Mouse (Mus musculus) forebrain, embryonic 12.5 days (tissue): ENCODE measurements around the gene Zfp94. TPM values are rescaled to one million over a fixed set of nuclear protein-coding genes. Genes with fewer than 3 reads are reported as not detected.

Experiments
- ATAC-seq: fragments of 200-750 bp; cut with Nextera tagmentation; 2 replicates; pipeline ENCODE4 v1.8.0; 2017; ENCODE audit warnings: moderate TSS enrichment; ENCODE audit not compliant: low FRiP score
- H3K27ac ChIP-seq: fragments of 300-500 bp; sonication (generic); 2 replicates; pipeline ENCODE4 v1.5.1; 2016; ENCODE audit warnings: mild to moderate bottlenecking
- H3K27me3 ChIP-seq: fragments of 300-500 bp; sonication (generic); 2 replicates; pipeline ENCODE4 v1.6.1; 2016; ENCODE audit warnings: mild to moderate bottlenecking
- H3K36me3 ChIP-seq: fragments of 300-500 bp; sonication (generic); replicated peaks from 2 replicates; pipeline ENCODE4 v1.6.1; 2016; ENCODE audit warnings: mild to moderate bottlenecking
- H3K4me1 ChIP-seq: fragments of 300-500 bp; sonication (generic); 2 replicates; pipeline ENCODE4 v1.6.1; 2016
- H3K4me2 ChIP-seq: fragments of 300-500 bp; sonication (generic); 2 replicates; pipeline ENCODE4 v1.6.1; 2016; ENCODE audit warnings: mild to moderate bottlenecking, moderate library complexity
- H3K4me3 ChIP-seq: fragments of 300-500 bp; sonication (generic); replicated peaks from 2 replicates; pipeline ENCODE4 v1.5.1; 2016; ENCODE audit warnings: mild to moderate bottlenecking
- H3K9ac ChIP-seq: fragments of 300-500 bp; sonication (generic); 2 replicates; pipeline ENCODE4 v1.6.1; 2016; ENCODE audit warnings: mild to moderate bottlenecking
- H3K9me3 ChIP-seq: fragments of 300-500 bp; sonication (generic); 2 replicates; pipeline ENCODE4 v1.6.1; 2016
- WGBS: fragments of 180-500 bp; shearing (Covaris S2); methylation state at CpG from one replicate; pipeline ENCODE4 v1.1.7; 2016; 5-methylcytosine and 5-hydroxymethylcytosine counted together
- polyA plus RNA-seq: library from polyadenylated mRNA; unstranded; fragments of >200 nt; fragmentation: Nextera tagmentation; extraction: Ambion mirVana; gene quantifications from 2 replicates; pipeline ENCODE4 v1.2.1, GENCODE M21; 2016

The Zfp94 gene
- polyA plus RNA-seq, 1 experiment from 2014 or later = 17.8 TPM

DNA sequence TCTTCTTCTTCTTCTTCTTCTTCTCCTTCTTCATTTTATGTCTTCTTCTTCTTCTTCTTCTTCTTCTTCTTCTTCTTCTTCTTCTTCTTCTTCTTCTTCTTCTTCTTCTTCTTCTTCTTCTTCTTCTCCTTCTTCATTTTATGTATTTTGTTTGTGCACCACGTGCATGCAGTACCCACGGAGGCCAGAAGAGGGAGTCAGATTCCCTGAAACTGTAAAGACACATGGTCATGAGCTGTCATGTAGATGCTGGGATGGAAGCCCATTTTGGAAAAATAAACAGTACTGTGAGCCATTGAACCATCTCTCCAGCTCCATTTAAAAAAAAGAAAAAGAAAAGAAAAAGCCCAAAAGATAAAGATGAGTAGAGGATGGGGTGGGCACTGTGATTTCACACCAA is 21.8 kb upstream of the Zfp94 start:
- H3K9ac ChIP-seq = no peak overlapping the region
- 52% methylated on average over 2 of the region's 2 CpGs for WGBS
- H3K36me3 ChIP-seq = no peaks in the 10 kb centered on the region
- no peaks in the 10 kb centered on the region for H3K4me1 ChIP-seq
- peaks cover 16% of the 10 kb centered on the region for H3K27me3 ChIP-seq
- H3K27ac ChIP-seq = no peak overlapping the region
- H3K9me3 ChIP-seq = 0 out of 2 replicates have a peak, but pooled peaks cover 4% of the 10 kb centered on the region
- no peak overlapping the region for H3K4me3 ChIP-seq
- ATAC-seq = no peak
- no peak overlapping the region for H3K4me2 ChIP-seq

DNA sequence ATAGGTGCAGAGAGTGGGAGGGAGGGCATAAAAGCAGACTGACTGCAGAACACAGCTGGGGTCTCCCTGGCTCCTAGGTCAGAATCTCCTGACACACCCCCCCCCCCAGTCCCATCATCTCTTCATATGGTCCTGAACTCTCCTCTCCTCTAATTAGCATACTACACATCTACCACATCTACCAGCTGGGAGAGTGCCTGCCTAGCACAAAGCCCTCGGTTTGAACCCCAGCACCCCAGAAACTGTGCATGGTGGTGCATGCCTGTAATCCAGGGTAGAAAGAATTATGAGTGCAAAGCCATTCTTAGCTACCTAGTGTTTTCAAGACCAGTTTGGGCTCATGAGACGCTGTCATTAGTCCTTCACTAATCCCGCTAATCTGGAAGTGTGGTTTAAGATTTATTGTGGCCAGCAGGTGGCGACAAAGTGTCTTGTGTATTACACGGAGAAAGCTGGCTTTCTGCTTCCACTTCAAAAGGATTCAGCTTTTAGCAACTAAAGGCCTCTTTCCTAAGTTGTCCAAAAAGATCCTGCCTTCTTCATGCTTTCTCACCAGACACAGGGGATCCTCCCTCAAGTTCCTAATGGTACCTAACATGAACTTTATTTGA is 19.3 kb upstream of the Zfp94 start:
- H3K27me3 ChIP-seq = peaks cover 24% of the 10 kb centered on the region
- H3K9me3 ChIP-seq = 0 out of 2 replicates have a peak, but pooled peaks cover 4% of the 10 kb centered on the region
- H3K27ac ChIP-seq = no peak overlapping the region
- ATAC-seq = 0 out of 2 replicates have a peak, but pooled peaks have one; percentile 20
- no peak overlapping the region for H3K4me3 ChIP-seq
- no peaks in the 10 kb centered on the region for H3K36me3 ChIP-seq
- H3K4me2 ChIP-seq = no peak overlapping the region
- no peaks in the 10 kb centered on the region for H3K4me1 ChIP-seq
- no peak overlapping the region for H3K9ac ChIP-seq
- WGBS = 13% methylated on average over 5 of the region's 5 CpGs

DNA sequence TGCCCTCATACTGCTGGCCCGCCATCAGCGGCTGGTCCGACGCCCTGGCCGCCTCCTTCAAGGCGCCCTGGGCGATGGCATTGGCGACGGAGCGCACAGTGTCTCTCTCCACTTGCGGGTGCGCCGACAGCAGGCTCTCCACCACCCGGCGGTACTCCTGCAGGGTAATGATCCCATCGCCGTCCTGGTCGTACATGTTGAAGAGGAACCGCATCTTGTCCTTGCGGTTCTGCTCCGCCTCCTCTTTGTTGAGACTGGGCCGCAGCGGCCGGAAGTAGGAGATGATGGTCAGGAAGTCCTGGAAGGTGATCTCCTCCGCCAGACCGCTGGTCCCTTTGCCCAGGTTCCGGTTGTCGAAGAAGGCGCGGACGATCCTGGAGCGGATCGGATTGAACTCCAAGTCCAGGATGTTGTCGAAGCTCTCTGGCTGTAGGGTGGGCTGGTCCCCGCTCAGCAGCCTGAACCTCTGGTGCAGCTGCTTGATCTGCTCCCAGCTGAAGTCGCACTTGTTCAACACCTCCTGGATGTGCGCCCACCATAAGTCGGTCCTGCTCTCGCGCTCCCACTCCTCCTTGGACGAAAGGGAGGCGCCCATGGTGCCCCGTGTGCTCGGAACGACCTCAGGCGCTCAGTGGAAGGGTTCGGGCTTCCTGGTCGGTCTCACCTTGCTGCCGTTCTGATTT is 17.0 kb upstream of the Zfp94 start, which contains the start of gene Tescl:
Gene Tescl, minus strand, starts transcription at position 633 of the 683 bp plus-strand sequence.
- no peaks in the 10 kb centered on the region; the same call in 1 of the 2 replicates for H3K4me1 ChIP-seq
- H3K27me3 ChIP-seq = peaks cover 30% of the 10 kb centered on the region
- no peak for ATAC-seq
- H3K4me3 ChIP-seq = no peak within 1 kb of the TSS
- no peaks in the 10 kb centered on the region for H3K36me3 ChIP-seq
- H3K4me2 ChIP-seq = no peak within 1 kb of the TSS
- WGBS = 53% methylated on average over 49 of the region's 49 CpGs
- no peak within 1 kb of the TSS for H3K27ac ChIP-seq
- no peak within 1 kb of the TSS for H3K9ac ChIP-seq
- H3K9me3 ChIP-seq = no peaks in the 10 kb centered on the region

DNA sequence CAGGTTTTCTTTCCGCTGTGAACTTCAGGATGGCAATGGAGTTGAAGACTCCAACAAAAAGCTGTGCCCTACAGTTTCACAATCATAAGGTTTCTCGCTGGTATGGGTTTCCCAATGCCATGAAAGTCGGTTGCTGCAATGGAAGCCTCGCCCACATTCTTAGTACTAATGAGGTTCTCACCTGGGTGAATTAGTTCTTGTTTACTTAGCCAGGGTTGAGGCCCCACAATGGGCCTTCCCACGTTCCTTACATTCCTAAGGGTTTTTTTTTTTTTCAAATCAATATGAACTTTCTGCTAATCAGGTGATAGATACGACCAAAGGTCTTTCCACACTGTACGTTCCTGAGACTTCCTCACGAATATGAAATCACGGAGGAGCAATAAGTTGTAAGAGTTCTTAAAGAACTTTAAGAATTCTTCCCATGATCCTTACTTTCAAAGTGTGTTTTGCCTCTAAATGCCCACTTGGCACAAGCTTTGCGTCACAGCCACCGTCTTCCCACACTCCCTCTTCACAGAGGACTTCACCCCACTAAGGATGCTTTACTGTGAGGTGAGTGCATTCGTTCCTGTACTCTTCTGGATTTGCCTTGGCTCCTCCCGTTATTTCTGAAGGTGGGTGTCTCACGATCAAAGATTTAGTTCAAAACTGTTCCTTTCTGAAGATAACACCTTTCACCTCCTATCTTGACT is 11.0 kb upstream of the Zfp94 start:
- H3K9ac ChIP-seq = no peak overlapping the region
- H3K27me3 ChIP-seq = 0 out of 2 replicates have a peak, but pooled peaks cover 9% of the 10 kb centered on the region
- no peaks in the 10 kb centered on the region for H3K36me3 ChIP-seq
- H3K4me3 ChIP-seq = no peak overlapping the region
- H3K27ac ChIP-seq = no peak overlapping the region
- 92% methylated on average over 14 of the region's 14 CpGs for WGBS
- ATAC-seq = no peak
- peaks cover 13% of the 10 kb centered on the region for H3K9me3 ChIP-seq
- peaks cover 8% of the 10 kb centered on the region for H3K4me1 ChIP-seq
- no peak overlapping the region for H3K4me2 ChIP-seq

DNA sequence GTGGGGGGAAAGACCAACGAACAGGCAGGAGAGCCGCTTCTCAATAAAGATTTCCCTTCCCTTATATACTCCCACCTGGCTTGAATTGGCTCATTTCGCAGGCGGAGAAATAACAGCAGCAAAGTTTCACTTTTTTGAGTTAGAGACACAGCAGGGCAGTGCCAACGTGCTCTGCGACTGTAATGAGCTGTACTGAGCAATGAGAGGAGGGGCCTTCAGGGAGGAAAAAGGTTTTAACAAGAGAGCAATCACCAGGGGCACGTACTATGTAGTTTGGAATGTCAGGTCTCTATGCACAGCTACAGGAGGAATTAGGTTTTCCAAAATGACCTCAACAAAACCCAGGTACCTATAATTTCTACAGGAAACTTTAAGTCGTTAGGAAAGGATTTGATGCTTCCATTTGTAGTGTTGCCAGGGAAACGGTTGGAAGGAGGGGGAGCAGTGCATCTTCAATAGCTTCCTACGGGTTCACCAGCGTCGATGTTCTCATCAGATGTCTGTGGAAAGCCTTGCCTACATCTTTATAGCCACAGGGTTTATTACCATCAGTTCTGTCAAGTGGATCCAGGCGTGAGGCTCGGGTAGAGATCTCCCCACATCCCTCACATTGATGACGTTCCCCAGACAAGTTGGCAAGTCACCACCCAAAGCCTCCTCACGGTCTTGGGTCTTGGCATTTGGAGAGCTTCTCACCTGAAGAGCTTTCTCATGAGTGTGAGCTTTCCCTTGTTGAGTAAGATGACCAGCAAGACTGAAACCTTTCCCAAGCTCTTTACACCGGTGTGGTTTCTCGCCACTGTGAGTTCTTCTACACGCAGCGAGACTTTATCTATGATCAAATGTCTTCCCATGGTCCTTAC is 10.0 kb upstream of the Zfp94 start:
- Histone ChIP-seq H3K4me3 (peak overlapping the region; percentile 33), H3K9ac (peak overlapping the region; percentile 44), H3K27me3 (0 out of 2 replicates have a peak, but pooled peaks cover 9% of the 10 kb centered on the region), H3K36me3 (no peaks in the 10 kb centered on the region), H3K27ac (peak overlapping the region; percentile 56; the same call in 1 of the 2 replicates), H3K4me2 (peak overlapping the region; percentile 56), H3K9me3 (peaks cover 13% of the 10 kb centered on the region), H3K4me1 (peaks cover 8% of the 10 kb centered on the region)
- peak; percentile 82; the same call in 1 of the 2 replicates for ATAC-seq
- WGBS = 42% methylated on average over 20 of the region's 20 CpGs

DNA sequence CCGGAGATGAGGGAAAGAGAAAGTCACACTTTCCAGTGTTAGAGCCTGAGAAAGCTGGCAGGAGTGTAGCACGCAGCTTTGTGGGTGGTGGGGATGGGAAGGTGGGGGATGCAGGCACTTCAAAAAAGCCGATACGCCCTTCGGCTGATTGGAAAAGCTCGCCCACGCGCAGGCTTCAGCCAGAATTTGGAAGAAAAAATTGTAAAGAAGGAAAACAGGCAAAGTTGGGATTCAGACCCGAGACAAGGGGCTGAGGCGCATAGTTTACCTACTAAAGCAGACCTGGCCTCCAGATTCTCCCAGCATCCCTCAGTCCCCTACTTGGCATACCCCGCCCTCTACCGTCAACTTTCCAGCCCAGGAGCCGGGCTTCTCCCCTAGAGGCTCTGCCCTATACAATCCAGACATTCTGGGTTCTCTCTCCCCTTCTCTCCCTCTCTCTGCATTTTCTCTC is 9.2 kb upstream of the Zfp94 start:
- Histone ChIP-seq H3K36me3 (no peaks in the 10 kb centered on the region), H3K27ac (peak overlapping the region; percentile 56; the same call in 1 of the 2 replicates), H3K9ac (peak overlapping the region; percentile 44), H3K27me3 (0 out of 2 replicates have a peak, but pooled peaks cover 9% of the 10 kb centered on the region), H3K4me2 (peak overlapping the region; percentile 56), H3K4me3 (peak overlapping the region; percentile 33), H3K9me3 (peaks cover 13% of the 10 kb centered on the region), H3K4me1 (peaks cover 8% of the 10 kb centered on the region)
- ATAC-seq = peak; percentile 83; the same call in 1 of the 2 replicates
- 7% methylated on average over 13 of the region's 13 CpGs for WGBS

DNA sequence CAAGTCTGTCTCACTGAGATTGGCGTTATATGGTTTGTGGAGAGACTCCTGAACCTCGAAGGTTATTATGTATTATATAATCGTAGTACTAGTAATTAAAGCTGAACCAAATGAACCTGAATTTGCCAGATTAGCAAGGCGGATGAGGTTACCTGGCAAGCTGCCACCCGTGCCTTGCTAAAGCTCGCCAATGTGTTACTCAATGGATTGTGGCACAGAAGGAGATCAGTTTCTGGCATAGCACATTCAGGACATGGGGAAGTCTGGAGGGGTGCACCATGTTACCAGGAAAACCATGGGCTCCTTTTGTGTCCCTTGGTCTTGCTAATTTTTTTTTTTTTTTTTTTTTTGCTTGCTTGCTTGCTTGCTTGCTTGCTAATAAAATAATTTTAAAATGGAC is 8.7 kb upstream of the Zfp94 start:
- Histone ChIP-seq H3K27ac (no peak overlapping the region), H3K4me2 (peak overlapping the region; percentile 56; the same call in 1 of the 2 replicates), H3K27me3 (0 out of 2 replicates have a peak, but pooled peaks cover 9% of the 10 kb centered on the region), H3K36me3 (no peaks in the 10 kb centered on the region), H3K4me1 (peaks cover 8% of the 10 kb centered on the region), H3K9ac (no peak overlapping the region), H3K4me3 (no peak overlapping the region), H3K9me3 (peaks cover 13% of the 10 kb centered on the region)
- WGBS = 86% methylated on average over 6 of the region's 6 CpGs
- no peak for ATAC-seq

DNA sequence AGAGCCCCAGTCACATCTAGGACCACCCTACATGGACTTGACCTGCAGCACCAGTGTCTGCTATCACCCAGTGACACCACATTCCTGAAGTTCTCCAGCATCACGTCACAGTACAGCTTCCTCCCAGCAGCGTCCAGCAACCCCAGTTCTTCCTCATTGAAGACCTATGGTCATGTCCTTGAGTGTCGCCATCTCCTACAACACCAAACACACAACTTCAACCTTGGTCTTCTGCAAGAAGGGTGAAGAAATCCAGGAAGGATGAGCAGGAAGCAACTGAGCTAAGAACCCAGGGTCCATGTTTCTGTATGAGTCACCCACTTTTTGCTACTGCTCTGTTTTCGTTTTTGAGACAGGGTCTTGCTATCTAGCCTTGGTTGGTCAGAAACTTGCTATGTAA is 6.1 kb upstream of the Zfp94 start:
- WGBS = 73% methylated on average over 4 of the region's 4 CpGs

DNA sequence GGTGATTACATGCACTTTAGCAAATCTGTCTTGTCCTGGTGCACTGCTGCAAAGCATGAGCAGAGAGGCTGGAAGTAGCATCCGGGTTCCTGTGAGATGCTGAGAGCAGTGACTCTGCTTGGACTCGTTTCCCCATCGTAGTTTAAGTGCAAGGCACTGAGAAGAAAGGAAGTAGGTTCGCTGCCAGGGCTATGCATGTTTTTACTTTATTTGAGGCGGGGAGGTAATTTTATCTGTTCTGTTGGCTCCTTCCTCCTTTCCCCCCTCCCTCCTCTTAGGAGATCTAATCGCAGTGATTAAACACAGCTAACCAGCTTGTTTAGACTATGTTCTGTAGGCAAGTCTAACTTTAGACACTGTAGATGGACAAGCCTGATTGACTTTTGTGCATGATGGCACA is 2.5 kb upstream of the Zfp94 start:
- ATAC-seq = no peak

More for the DNA sequence above, 6.1 kb upstream of the Zfp94 start:
- Histone ChIP-seq H3K9me3 (peaks cover 13% of the 10 kb centered on the region), H3K36me3 (no peaks in the 10 kb centered on the region), H3K4me2 (no peak overlapping the region), H3K4me3 (no peak overlapping the region), H3K9ac (no peak overlapping the region), H3K27ac (no peak overlapping the region), H3K27me3 (peaks cover 7% of the 10 kb centered on the region), H3K4me1 (peaks cover 8% of the 10 kb centered on the region; the same call in 1 of the 2 replicates)
- ATAC-seq = no peak

DNA sequence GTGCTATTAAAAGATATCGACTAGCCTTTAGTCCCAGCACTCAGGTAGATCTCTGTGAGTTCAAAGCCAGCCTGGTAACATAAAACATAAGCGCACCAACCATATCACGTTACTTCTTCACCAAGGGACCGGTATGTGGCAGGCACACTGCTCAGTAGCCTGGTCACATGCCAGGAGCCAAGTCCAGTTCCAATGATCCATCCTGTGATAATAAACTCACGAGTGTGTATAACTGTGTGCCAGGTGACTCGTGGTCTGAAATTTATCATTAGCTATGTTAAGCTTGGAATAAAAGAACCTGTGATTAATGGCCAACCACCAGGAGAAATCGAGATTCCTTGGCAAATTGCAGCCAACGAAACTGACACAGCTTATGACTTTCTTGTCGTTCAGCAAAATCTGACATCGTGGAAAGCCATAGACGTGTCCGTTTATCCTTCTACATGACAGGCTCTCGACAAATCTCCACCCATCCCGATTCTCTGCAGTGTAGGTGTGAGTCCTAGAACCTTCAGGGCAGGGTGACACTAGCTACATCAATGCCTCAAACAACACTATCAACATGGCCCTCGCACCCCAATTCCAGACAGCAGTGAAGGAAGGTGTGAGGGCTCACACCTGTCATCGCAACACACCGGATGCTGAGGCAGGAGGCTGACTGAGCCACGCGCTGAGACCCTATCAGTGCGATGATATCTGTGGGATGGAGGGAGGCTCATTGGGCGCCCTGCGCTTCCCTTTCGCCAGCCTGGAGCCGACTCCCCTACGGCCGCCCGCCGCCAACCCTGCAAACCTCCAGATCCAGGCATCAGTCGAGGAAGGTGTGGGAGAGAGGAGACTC is 520 bp downstream of the Zfp94 start:
- 32% methylated on average over 29 of the region's 29 CpGs for WGBS
- peaks cover 19% of the 10 kb centered on the region for H3K36me3 ChIP-seq
- ATAC-seq = no peak
- peaks cover 11% of the 10 kb centered on the region for H3K4me1 ChIP-seq
- peaks cover 7% of the 10 kb centered on the region for H3K27me3 ChIP-seq
- H3K27ac ChIP-seq = peak overlapping the region; percentile 57
- peak overlapping the region; percentile 75 for H3K9ac ChIP-seq
- H3K9me3 ChIP-seq = no peaks in the 10 kb centered on the region
- H3K4me3 ChIP-seq = peak overlapping the region; percentile 53
- H3K4me2 ChIP-seq = peak overlapping the region; percentile 71

More for the DNA sequence above, 2.5 kb upstream of the Zfp94 start:
- Histone ChIP-seq H3K4me3 (no peak overlapping the region), H3K27ac (no peak overlapping the region), H3K9ac (no peak overlapping the region), H3K27me3 (peaks cover 7% of the 10 kb centered on the region), H3K36me3 (no peaks in the 10 kb centered on the region), H3K4me1 (peaks cover 11% of the 10 kb centered on the region), H3K4me2 (no peak overlapping the region), H3K9me3 (peaks cover 2% of the 10 kb centered on the region; the same call in 1 of the 2 replicates)
- 76% methylated on average over 6 of the region's 6 CpGs for WGBS
